Mouse (Mus musculus): ENCODE measurements at regions not wholly inside any gene's neighbourhood (a gene's known extent, or its start where the extent isn't known, plus 50 kb on each side); places are given as distances from the start of the nearest gene placed in this dataset.

DNA sequence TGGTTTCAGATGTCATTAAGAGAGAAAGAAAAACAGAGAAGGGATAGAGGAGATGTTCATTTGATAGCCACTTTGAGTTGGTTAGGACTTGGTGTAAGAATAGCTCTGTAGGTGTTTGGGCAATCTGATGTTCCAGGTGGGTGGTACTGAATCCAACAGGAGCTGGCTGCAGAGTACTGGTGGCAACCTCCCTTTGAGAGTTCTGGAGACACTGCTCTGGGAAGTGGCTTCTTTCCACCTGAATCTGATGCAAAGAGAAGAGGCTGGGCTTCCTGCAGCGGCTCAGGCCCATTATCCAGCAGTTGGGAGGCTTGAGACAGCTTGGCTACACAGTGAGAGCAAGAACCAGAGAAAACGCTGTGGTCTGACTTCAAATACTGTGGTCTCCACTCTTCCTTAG, 77.0 kb upstream of the Podxl start:
- no peak overlapping the region for H3K9ac ChIP-seq
- ATAC-seq (ENCODE audit: low FRiP score), result no peak
- H3K4me3 ChIP-seq, result no peak overlapping the region
- no peaks in the 10 kb centered on the region for H3K36me3 ChIP-seq
- H3K27ac ChIP-seq, result no peak overlapping the region
- no peaks in the 10 kb centered on the region for H3K9me3 ChIP-seq (replicated peaks)
- WGBS, result 51% methylated on average over 2 of the region's 2 CpGs
- peaks cover 17% of the 10 kb centered on the region for H3K4me1 ChIP-seq
- no peak overlapping the region for H3K4me2 ChIP-seq (replicated peaks)
- peaks cover 10% of the 10 kb centered on the region; the same call in 1 of the 2 replicates for H3K27me3 ChIP-seq

DNA sequence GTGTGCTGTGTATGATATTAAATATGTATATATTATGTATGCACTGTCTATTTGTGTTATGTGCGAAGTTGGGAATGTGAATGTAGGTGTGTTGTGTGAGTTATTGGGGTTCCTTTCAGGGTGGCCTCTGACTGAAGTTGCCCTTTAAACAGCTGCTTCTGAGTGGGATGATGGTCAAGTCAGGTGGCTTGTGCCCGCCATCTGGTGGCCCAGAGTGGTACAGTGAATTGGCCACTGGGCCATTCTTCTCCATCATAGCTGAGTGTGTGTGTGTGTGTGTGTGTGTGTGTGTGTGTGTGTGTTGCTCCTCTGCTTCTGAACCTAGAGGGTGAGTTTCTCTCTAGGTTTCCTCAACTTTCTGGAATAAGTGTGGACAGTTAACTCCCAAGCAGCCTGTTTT, 75.7 kb upstream of the Podxl start:
- Histone ChIP-seq H3K4me2 (replicated peaks) (no peak overlapping the region), H3K36me3 (no peaks in the 10 kb centered on the region), H3K4me3 (no peak overlapping the region), H3K27ac (no peak overlapping the region), H3K4me1 (peaks cover 17% of the 10 kb centered on the region), H3K9me3 (replicated peaks) (no peaks in the 10 kb centered on the region), H3K9ac (no peak overlapping the region), H3K27me3 (peaks cover 10% of the 10 kb centered on the region; the same call in 1 of the 2 replicates)
- ATAC-seq (ENCODE audit: low FRiP score), result peak; percentile 57
- 18% methylated on average over 2 of the region's 2 CpGs for WGBS

DNA sequence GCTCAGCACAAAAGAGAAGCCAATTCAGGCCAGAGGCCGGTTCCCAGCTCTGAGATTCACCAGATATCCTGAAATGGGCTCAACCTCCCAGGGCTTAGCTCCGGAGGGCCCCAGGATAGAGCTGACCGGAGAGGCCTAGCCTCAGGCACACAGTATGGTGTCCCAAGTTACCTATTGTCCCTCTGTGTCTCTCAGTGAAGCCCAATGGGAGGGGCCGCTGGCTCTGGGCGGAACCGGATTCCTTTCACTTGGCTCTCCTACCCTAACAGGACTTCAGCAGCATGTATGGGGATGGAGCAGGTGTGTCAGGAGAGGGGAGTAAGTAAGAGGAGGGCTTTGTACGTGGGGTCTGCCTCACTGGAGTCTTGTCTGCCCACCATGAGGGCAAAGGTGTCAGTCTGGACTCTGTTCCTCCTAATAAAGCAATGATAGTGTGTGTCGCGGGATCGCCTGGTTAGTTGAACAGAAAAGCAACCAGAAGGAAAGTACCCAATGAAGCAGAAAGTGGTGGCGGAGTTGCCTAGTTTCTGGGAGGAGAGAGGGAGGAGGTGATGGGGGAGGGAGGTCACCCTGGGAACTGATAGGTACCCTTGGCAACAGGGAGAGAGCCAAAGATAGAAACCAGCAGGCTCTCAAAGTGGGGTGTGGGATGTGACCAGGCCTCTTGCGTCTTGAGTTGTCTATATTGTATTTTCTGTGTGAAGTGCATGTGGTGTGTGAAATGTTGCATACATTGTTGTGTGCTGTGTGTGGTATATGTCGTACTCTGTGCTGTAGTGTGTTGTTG, 74.8 kb upstream of the Podxl start:
- ATAC-seq (ENCODE audit: low FRiP score), result 0 out of 2 replicates have a peak, but pooled peaks have one; percentile 44
- 34% methylated on average over 13 of the region's 13 CpGs for WGBS
- Histone ChIP-seq H3K36me3 (no peaks in the 10 kb centered on the region), H3K4me3 (no peak overlapping the region), H3K27ac (no peak overlapping the region), H3K9me3 (replicated peaks) (no peaks in the 10 kb centered on the region), H3K4me1 (peaks cover 17% of the 10 kb centered on the region), H3K27me3 (peaks cover 10% of the 10 kb centered on the region; the same call in 1 of the 2 replicates), H3K9ac (no peak overlapping the region), H3K4me2 (replicated peaks) (peak overlapping the region; percentile 19; the same call in 1 of the 2 replicates)

DNA sequence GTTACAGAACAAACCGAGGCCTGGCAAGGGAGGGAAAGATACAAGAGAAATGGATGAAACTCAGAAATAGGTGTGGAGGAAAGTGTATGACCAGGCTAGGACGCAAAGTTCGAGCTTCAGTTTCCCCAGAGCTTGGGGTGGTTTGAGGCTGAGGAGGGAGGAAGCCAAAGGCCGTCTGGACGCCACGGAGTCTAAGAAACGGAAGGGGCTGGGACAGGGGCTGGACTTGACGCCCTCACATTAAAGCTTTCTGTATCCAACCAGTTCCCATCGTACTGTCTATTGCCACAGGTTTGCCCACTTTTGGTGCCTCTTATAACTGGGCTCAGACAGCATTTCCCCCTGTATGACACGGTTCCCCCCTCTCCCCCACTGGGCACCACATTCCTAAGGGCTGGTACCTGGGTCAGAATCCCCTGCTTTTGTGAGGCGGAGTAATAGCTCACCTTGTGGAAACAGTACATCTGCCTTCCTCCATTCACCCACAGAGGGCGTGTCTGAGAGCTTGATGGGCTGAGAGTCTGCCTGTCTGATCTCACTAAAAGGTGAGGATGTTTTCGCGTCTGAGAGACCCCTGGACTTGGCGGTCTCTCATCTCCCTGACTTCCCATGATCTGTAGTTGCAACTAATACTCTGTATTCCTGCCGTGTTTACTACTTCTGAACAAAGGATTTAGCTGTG, 73.7 kb upstream of the Podxl start:
- WGBS, result 15% methylated on average over 16 of the region's 16 CpGs
- Histone ChIP-seq H3K9ac (no peak overlapping the region), H3K9me3 (replicated peaks) (no peaks in the 10 kb centered on the region), H3K27me3 (peaks cover 10% of the 10 kb centered on the region; the same call in 1 of the 2 replicates), H3K27ac (no peak overlapping the region), H3K4me1 (peaks cover 13% of the 10 kb centered on the region), H3K4me3 (no peak overlapping the region), H3K36me3 (no peaks in the 10 kb centered on the region), H3K4me2 (replicated peaks) (peak overlapping the region; percentile 19; the same call in 1 of the 2 replicates)
- no peak for ATAC-seq (ENCODE audit: low FRiP score)

DNA sequence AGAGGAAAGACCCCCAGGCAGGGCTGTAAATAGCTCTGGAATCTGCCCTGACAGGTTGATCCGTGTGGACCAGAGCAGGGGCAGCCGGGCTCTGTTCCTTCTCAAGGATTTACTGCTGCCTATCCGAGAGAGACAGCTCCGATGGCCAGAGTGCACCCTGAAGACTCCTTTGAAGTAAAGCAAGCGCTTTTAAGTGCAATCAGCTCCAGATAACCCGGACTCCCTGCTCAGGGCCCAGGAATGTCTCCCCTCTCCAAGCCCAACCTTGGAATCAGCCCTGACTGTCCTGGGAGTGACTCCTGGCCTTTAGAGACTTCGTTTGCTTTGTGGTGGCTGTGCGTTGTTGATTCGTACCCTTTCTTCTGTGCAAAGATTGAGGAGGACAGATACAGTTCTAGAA, 73.2 kb upstream of the Podxl start:
- no peak overlapping the region for H3K4me2 ChIP-seq (replicated peaks)
- H3K27me3 ChIP-seq, result peaks cover 10% of the 10 kb centered on the region; the same call in 1 of the 2 replicates
- no peaks in the 10 kb centered on the region for H3K9me3 ChIP-seq (replicated peaks)
- no peak overlapping the region for H3K9ac ChIP-seq
- H3K36me3 ChIP-seq, result no peaks in the 10 kb centered on the region
- peaks cover 10% of the 10 kb centered on the region for H3K4me1 ChIP-seq
- no peak overlapping the region for H3K27ac ChIP-seq
- H3K4me3 ChIP-seq, result no peak overlapping the region
- 21% methylated on average over 9 of the region's 9 CpGs for WGBS
- ATAC-seq (ENCODE audit: low FRiP score), result no peak

DNA sequence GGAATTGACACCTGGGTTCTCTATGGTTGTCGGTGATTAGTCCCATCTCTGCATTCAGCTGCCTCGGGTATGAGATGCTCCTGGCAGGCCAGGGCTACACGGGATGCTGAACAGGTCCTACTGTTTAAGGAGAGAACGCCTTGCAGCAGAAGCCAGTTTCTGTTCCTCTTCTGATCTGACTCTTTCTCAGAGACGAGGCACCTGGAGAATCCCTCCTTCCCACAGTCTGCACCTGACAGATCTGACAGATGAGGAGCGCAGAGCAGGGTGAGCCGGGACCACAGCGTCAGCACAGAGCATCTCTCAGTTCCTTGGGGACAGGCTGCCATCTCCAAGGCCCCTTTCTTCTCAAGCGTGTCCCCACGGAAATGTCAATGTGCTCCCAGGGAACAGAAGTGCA, 68.7 kb upstream of the Podxl start:
- Histone ChIP-seq H3K27me3 (0 out of 2 replicates have a peak, but pooled peaks cover 8% of the 10 kb centered on the region), H3K4me2 (replicated peaks) (no peak overlapping the region), H3K4me1 (no peaks in the 10 kb centered on the region), H3K4me3 (no peak overlapping the region), H3K9ac (no peak overlapping the region), H3K27ac (no peak overlapping the region), H3K36me3 (no peaks in the 10 kb centered on the region), H3K9me3 (replicated peaks) (no peaks in the 10 kb centered on the region)
- WGBS, result 75% methylated on average over 10 of the region's 10 CpGs
- ATAC-seq (ENCODE audit: low FRiP score), result no peak

DNA sequence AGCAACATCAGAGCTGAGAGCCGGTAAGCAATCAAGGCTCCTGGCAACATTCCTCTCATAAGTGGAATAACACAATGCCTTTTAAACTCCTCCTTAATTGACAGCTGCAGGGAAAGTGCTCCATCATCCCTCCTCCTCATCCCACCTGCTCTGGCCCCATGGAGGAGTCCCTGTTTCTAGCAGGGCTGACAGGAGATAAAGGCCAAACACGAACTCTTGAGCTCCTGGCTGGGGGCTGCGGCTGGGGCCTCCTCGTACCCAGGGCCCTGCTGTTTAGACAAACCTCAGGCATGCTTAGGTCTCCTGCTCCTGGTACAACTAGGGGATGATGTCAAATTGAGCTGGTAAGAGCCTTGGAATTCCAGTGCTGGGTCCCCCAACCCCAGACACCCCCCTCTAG, 66.2 kb upstream of the Podxl start:
- no peak for ATAC-seq (ENCODE audit: low FRiP score)
- Histone ChIP-seq H3K4me3 (no peak overlapping the region), H3K27ac (no peak overlapping the region), H3K4me2 (replicated peaks) (no peak overlapping the region), H3K27me3 (no peaks in the 10 kb centered on the region), H3K9ac (no peak overlapping the region), H3K4me1 (no peaks in the 10 kb centered on the region), H3K9me3 (replicated peaks) (no peaks in the 10 kb centered on the region), H3K36me3 (no peaks in the 10 kb centered on the region)
- WGBS, result 63% methylated on average over 4 of the region's 4 CpGs

DNA sequence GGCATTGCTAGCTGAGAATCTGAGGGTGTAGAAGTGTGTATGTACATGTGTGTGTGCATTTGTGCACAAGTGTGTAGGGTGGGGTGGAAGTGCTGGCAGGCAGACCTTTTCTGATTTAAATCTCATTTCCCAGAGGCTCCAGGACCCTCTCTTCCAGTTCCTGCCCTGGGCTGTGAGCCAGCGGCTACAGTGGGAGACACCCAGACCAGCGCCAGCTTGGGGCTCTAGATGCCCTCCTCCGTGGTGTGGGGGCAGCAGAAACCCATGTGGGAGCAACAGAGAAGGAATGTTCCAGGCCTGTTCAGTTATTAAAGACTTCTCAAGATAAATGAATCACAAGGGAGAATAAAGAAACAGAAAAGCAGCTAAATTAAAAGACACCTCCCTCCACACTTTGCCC, 64.1 kb upstream of the Podxl start:
- no peak overlapping the region for H3K4me2 ChIP-seq (replicated peaks)
- no peak for ATAC-seq (ENCODE audit: low FRiP score)
- no peaks in the 10 kb centered on the region for H3K4me1 ChIP-seq
- H3K9me3 ChIP-seq (replicated peaks), result no peaks in the 10 kb centered on the region
- H3K36me3 ChIP-seq, result no peaks in the 10 kb centered on the region
- no peak overlapping the region for H3K4me3 ChIP-seq
- WGBS, result 93% methylated on average over 3 of the region's 3 CpGs
- H3K27ac ChIP-seq, result no peak overlapping the region
- H3K27me3 ChIP-seq, result no peaks in the 10 kb centered on the region
- H3K9ac ChIP-seq, result no peak overlapping the region

DNA sequence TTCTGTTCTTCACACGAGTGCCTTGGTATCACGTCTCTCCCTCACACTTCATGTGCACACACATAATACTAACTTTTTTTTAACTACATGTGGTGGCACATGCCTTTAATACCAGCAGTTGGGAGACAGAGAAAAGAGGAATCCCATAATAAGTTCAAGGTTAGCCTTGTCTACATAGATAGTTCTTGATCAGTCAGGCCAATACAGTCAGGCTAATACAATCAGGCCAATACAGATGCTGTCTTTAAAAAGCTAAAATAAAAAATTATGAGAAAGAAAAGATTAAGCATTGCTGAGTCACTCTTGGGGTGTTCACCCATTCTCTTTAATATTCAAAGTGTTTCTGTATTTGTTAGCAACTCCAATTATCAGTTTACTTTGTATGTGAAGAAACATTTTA, 61.3 kb upstream of the Podxl start:
- Histone ChIP-seq H3K27ac (no peak overlapping the region), H3K4me1 (no peaks in the 10 kb centered on the region), H3K9ac (no peak overlapping the region), H3K4me3 (no peak overlapping the region), H3K27me3 (no peaks in the 10 kb centered on the region), H3K4me2 (replicated peaks) (no peak overlapping the region), H3K9me3 (replicated peaks) (no peaks in the 10 kb centered on the region), H3K36me3 (no peaks in the 10 kb centered on the region)
- ATAC-seq (ENCODE audit: low FRiP score), result no peak
- 86% methylated on average over 2 of the region's 2 CpGs for WGBS

DNA sequence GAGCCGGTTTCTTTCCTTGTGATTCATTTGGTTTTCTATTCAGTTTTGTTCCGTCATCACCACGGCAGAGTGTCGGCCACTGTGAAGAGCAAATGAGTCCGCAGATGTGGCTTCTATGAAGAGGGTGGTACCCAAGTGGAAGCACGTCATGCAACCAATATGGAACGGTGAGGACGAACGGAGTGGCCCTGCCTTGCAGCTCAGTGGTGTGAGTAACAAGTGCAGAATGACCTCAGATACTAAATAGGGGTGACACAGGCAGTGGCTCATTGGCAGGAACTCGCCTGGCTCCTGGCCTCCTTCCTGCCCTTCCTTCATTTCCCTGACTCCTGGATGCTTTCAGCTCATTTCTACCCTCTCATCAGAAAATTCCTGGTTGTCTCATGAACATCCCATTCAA, 60.6 kb upstream of the Podxl start:
- Histone ChIP-seq H3K4me3 (no peak overlapping the region), H3K4me2 (replicated peaks) (no peak overlapping the region), H3K27ac (no peak overlapping the region), H3K27me3 (no peaks in the 10 kb centered on the region), H3K9me3 (replicated peaks) (no peaks in the 10 kb centered on the region), H3K36me3 (no peaks in the 10 kb centered on the region), H3K4me1 (no peaks in the 10 kb centered on the region), H3K9ac (no peak overlapping the region)
- WGBS, result 85% methylated on average over 10 of the region's 10 CpGs
- no peak for ATAC-seq (ENCODE audit: low FRiP score)

DNA sequence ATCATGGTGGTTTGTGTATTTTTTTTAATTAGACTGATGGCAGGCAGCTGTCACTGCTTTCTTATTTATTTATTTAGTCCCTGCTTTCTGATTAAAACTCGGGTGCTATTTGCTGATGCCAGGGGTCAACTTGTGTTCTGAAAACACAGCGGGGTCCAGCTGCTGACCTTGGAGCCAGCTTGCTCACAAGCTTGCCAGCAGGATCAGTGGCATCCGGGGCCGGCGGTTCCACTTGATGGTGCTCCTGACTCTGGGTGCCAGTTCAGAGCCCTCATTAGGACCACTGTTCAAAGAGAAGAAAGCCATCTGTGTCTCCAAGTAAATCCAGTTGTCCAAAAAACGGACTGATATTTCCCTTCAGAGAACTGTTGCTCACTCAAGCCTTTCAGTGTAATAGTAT, 57.2 kb upstream of the Podxl start:
- no peak for ATAC-seq (ENCODE audit: low FRiP score)
- no peaks in the 10 kb centered on the region for H3K9me3 ChIP-seq (replicated peaks)
- no peaks in the 10 kb centered on the region for H3K4me1 ChIP-seq
- no peak overlapping the region for H3K9ac ChIP-seq
- no peaks in the 10 kb centered on the region for H3K27me3 ChIP-seq
- WGBS, result 68% methylated on average over 6 of the region's 6 CpGs
- H3K36me3 ChIP-seq, result no peaks in the 10 kb centered on the region
- H3K4me2 ChIP-seq (replicated peaks), result no peak overlapping the region
- no peak overlapping the region for H3K4me3 ChIP-seq
- no peak overlapping the region for H3K27ac ChIP-seq

DNA sequence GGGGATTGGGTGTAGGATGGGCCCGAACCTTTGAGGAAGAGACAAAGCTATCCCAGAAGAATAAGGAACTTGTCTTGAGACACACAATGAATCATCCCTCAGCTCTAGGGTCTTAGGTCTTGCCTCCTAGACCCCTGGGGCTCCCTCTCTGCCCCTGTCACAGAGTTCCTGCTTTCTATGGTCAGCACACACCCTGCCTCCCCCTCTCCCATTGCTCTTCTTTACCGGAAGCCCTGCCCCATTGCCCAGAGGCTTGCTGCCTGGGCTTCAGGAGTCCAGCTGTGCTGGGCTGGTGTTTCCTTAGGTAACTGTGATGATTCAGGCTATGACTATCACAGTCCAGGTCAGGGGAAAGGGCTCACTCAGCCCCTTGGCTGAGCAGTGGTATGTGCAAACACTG, 55.1 kb upstream of the Podxl start:
- Histone ChIP-seq H3K36me3 (no peaks in the 10 kb centered on the region), H3K27ac (no peak overlapping the region), H3K27me3 (no peaks in the 10 kb centered on the region), H3K4me2 (replicated peaks) (no peak overlapping the region), H3K4me1 (no peaks in the 10 kb centered on the region), H3K9me3 (replicated peaks) (no peaks in the 10 kb centered on the region), H3K4me3 (no peak overlapping the region), H3K9ac (no peak overlapping the region)
- WGBS, result 95% methylated on average over 2 of the region's 2 CpGs
- no peak for ATAC-seq (ENCODE audit: low FRiP score)

DNA sequence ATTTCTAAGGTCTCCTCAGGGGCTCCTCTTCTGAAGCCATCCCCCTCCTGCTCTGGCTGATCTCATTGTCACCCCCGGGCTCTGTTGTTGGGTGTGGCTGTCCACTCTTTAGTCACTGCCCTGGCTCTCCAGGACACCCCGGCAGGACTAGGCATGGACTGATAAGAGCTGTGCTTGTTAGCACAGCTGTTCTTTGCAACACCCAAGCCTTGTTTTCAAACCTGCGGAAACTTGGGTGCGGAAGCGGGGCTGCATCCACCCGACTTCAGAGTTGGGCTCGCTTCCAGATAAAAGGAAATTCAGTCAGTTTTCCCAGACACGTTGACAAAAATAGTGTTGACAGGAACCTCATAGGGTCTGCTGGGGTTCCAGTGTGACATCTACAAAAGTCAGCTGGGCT, 53.6 kb upstream of the Podxl start:
- no peak for ATAC-seq (ENCODE audit: low FRiP score)
- H3K4me2 ChIP-seq (replicated peaks), result no peak overlapping the region
- WGBS, result 67% methylated on average over 8 of the region's 8 CpGs
- no peak overlapping the region for H3K9ac ChIP-seq
- no peaks in the 10 kb centered on the region for H3K27me3 ChIP-seq
- H3K9me3 ChIP-seq (replicated peaks), result no peaks in the 10 kb centered on the region
- no peaks in the 10 kb centered on the region for H3K4me1 ChIP-seq
- H3K4me3 ChIP-seq, result no peak overlapping the region
- no peak overlapping the region for H3K27ac ChIP-seq
- no peaks in the 10 kb centered on the region for H3K36me3 ChIP-seq
